Mouse (Mus musculus) layer of hippocampus, postnatal 36 days (tissue): ENCODE data around the gene Ndufa4. TPM values are rescaled to one million over a fixed set of nuclear protein-coding genes. Genes with fewer than 3 reads are reported as not detected.
"Not testable (repeated sequence)": the region's sequence is repeated elsewhere in the genome, so short reads cannot be mapped to it uniquely, and the experiment has no call there.

Experiments
- DNase-seq, 2 experiments: peaks; one replicate each; pipeline ENCODE4 v3.0.0; 2022
- total RNA-seq, 2 experiments: library from RNA; stranded (reverse); gene quantifications; 2 replicates each; pipeline ENCODE4 v1.2.3; 2021

The Ndufa4 gene
- 100 to 1,000 TPM; 724 to 813 TPM for total RNA-seq

DNA sequence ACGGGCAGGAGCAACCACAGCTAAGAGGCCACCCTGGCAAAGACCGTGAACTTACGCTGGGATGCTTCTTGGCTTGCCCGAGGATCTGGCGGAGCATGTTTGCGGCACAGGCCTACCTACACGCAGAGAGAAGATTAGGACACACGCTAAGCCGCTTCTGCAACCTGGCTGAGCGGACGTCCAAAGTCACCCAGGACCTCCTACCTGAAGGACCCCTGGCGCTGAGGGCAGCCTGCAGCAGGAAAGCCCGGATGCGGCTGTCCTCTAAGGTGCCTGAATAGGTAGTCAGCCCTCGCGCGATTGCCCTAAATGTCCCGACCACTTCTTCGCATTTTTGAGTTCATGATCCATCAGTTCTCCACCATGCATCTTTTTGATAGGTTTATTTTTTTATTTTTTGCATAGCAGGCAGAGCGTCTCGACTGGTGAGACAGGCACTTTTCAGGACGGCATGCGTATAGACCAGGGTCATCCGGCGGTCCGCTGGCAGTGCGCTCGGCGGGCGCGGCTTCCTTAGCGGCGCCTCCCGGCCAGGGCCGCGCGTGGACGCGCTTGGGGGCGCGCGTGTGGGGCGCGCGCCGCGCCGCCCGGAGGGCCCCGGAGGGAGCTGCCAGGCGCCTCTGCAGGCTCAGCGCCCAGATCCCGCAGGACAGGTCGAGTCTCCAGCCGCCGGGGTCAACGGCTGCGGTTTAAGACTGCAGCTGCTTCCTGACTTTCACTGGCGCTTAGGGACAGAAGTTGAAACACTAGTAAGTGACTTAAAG, at the start of gene Ndufa4, which contains the start of gene Phf14:
TSS of gene Ndufa4 (minus strand) at position 229 of the 764 bp plus-strand sequence.
TSS of gene Phf14 (plus strand) at position 541 of the 764 bp plus-strand sequence.
- peak; percentile 90 to 93 for DNase-seq

DNA sequence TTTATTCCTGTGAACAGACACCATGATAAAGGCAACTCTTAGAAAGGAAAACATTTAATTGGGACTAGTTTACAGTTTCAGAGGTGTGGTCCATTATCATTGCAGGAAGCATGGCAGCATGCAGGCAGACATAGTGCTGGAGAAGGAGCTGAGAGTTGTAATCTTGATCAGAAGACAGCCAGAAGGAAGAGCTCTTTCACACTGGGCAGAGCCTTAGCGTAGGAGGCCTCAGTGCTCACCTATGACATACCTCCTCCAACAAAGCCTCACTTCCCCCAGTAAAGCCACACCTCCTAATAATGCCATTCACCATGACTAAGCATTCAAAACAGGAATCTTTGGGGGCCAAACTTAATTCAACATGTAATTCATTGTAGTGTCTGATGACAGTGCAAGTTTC, 40.8 kb upstream of the Ndufa4 start:
- no peak for DNase-seq

DNA sequence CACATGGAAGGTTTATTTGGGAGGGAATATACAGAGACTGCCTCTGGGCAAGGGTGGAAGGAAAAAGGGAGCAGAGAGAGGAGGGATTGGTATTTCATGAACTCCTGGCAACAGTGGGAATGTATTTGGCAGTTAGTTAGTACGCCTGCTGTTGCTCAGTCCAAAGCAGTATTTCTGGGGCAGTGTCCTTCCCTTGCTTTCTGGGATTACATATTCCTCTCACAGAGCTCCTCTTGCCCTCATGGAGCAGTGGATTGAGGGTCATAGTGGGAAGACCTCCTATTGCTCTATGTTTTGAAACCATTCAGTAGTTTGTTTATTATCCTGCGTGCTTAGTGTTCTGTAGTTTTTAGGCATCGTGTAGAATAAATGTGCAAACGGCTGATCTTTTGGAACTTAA, 34.8 kb upstream of the Ndufa4 start:
- no peak for DNase-seq

DNA sequence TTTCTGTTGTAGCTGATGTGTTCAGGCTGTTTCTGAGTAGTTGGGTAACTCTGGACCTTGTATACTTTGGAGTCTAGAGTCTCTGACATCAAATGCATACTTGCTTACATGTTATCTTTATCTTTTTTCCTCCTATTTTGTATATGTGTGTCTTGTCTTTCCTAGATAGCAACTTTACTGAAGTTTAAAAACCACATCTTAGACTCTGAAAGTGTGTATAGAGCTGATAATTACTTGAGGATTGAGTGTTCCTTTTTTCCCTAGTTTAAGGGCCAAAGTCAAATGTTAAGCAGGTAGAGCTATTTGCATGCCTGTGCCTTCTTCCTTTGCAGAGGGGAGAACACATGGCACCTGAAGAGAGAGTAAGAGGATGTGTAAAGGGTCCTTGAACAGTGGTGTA, 33.6 kb upstream of the Ndufa4 start:
- DNase-seq, result no peak

DNA sequence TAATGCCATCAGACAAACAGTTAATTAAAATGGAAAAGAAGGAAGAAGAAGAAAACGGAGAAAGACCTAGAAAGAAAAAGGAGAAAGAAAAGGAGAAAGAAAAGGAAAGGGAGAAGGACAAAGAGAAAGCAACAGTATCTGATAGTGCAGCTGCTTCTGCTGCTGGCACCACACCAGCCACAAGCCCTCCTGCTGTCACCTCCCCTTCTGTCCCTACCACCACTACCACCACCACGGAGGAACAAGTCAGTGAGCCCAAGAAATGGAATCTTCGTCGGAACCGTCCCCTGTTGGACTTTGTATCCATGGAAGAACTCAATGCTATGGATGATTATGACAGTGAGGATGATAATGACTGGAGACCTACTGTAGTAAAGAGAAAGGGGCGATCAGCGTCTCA, 26.1 kb upstream of the Ndufa4 start:
- no peak for DNase-seq

DNA sequence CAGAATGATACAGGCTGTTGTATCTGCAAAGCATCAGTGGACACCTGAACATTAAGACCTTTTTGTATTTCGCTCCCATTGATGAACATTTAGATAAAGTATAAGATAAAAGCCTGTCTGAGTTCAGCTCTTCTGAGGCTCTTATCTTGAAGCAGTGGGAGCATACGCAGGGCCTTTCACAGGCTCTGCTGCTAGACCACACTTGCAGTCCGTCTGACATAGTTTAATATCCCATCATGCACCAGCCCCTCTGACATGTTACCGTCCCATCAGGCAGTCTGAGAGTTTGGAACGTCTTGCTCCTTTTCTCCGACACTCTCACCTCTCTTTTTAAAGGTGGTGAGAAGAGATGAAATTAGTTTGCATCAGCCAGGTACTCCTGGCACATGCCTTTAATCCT, 20.2 kb upstream of the Ndufa4 start:
- no peak for DNase-seq

DNA sequence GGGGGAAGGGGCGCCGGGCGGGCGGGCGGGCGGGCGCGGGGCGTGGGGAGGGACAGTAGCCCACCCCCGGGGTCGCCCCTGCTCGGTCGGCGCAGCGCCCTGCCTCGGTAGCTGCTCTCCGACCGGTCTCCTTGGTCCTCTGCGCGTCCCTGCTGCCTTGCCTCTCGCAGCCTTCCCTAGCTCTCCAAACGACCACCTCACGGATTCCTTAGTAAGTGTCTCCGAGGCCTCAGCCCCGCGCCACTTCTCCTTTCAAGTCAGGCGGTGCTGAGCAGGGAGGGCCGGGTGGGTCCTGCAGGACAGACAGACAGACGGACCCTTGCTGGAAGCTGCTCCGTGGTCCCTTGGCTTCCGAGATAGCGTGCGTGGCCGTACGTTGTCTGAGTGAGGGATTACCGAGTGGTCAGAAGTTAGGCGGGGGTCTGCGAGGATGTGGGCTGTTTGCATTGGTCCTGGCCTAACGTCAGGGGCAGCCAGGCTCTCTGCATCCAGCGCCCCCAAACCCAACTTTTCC, 18.8 kb upstream of the Ndufa4 start:
- peak; percentile 12 to 32 for DNase-seq

DNA sequence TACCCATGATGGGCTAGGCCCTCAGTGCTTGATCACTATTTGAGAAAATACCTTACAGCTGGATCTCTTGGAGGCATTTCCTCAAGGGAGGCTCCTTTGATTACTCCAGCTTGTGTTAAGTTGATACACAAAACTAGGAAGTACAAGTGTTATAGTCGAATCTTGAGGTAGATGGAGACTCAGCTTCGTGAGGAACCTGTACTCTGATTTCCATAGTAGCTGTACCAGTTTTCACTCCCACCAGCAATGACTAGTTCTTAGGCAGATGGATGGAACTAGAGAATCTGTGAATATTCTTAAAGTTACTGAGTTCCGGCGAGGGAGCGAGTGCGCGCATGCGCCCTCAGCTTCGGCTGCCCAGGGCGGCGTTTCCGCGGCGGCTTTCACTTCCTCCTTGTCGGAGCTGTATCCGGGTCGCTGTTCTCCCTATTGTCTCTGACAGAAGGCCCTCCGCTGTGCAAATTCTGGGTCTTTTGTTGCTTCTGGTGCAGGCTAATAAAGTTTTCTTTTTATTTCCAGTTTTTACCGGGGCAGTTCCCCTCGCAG, 18.3 kb upstream of the Ndufa4 start:
- peak; percentile 85 to 86 for DNase-seq

DNA sequence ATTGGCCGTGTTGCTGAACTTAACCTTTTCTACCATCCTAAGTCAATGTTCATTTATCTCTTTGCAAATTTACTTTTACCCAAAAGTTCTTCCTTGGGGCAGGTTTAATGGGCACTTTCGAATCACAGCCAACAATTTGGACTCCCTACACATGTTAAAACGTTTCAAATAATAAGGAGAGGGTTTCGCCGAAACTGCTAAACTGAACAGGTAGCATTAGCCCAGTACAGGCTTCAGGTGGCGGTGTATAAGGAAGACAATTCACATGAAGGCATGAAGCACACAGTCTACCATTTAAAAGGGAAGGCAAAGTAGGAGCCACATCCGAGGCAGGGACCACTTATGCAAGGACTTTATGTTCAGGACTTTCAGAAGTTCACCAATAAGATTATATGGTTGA, 873 bp upstream of the Ndufa4 start:
- DNase-seq, result no peak

DNA sequence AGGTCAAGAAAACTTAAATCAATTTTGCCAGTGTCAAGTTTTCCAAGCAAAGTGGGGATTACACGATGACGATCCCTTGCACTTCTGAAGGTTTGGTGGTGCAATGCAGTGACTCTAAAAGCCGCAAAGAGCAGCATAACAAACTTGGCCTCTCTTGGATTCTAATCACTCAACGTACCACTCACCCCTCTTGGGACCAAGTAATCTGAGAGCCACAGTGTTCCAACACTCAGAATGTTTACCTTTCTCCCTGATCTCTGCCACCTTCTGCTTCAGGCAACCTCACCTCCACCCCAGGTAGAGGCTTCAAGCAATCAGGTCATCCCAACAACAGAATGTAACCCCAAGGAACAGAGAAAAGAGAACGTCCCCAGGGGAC, 418 bp downstream of the Ndufa4 start:
- DNase-seq, result no peak

DNA sequence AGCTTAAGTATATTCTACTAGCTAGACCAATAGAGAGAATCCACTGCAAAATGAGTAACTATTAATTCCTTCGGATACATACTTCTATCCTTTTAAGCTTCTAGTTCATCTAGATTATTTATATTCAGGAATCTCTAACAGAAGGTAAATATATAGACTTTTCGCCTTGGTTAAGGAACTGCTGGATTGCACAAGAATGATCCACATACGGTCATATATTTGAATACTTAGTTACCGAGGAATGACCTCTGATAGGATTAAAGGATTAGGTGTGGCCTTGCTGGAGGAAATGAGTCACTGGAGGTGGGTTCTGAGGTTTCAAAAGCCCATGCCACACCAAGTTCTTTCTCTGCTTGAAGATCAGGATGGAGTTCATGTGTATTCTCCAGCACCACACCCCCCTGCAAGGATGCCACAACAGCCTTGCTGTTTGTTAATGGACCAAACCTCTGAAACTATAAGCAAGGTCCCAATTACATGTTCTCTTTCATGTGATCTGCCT, 6.4 kb downstream of the Ndufa4 start:
- DNase-seq, result no peak

DNA sequence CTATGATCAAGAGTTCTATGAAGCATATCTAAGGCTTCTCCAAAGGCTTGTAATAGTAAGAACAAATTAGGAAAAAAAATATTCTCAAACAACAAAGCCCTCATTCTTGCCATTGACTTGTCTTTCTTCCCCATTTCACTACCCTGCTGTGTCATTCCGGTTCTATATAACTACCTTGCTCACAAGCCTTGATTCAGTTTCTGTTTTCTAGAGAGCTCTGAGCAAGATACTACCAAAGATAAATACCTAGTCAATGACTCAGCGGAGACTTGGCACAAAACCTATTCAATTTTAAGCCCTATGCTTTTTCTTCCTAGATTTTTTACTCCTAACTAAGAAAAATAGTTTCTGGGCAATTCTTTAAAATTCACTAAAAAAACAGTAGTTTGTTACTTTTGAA, 31.9 kb downstream of the Ndufa4 start:
- not testable (repeated sequence) for DNase-seq

Other genes with a start within 250 kb of the Ndufa4 start
- 10 to 100 TPM; 77.1 to 79.8 TPM for gene Phf14, start 312 bp upstream of the Ndufa4 start, total RNA-seq